Mouse (Mus musculus): ENCODE data around the gene Slc45a2. TPM values are rescaled to one million over a fixed set of nuclear protein-coding genes. Genes with fewer than 3 reads are reported as not detected.

Gene Slc45a2
- polyA plus RNA-seq, 1 experiment from 2014 or later, result 0.05 TPM

DNA sequence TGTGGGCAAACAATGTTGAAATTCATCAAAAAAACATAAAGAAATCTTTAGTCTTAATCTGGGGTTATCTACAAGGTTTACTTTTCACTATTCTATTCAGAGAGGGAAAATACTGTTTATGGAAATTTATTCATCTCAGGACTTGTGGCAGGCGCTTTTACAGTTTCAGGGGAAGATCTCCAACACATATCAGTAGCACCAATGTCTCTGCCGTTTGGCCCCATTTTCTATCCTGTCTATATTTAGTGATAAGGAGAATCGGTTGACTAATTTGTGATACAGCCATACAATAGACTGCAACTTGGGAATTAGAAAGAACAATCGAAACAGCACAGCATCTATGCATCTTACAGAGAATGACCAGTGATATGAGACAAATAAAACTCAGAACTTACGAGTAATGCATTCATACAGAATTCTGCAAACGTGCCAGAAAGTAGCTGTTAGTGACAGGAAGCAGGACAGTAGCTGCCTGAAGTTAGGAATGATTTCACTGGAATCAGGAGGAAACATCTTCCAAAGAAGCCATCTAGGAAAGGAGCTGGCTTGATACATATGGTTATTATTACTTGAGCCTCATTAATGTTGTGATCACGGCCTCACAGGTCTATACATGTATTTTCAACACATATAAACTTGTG is 54.0 kb downstream of the Slc45a2 start:
- Histone ChIP-seq H3K4me3 (ENCODE audit: low read length) (no peak overlapping the region), H3K4me1 (ENCODE audit: insufficient read depth, low read length) (no peaks in the 10 kb centered on the region), H3K27ac (ENCODE audit: low read length) (no peak overlapping the region), H3K4me2 (replicated peaks; ENCODE audit: low read depth, low read length) (no peak overlapping the region), H3K9ac (replicated peaks; ENCODE audit: low read length) (no peak overlapping the region), H3K36me3 (ENCODE audit: insufficient read depth, low read length) (no peaks in the 10 kb centered on the region), H3K27me3 (ENCODE audit: insufficient read depth, low read length) (no peaks in the 10 kb centered on the region), H3K9me3 (ENCODE audit: low read length) (no peaks in the 10 kb centered on the region)
- ATAC-seq (ENCODE audit: low FRiP score, low TSS enrichment), result no peak
- 79% methylated on average over 7 of the region's 7 CpGs for WGBS

- Histone ChIP-seq H3K9ac (replicated peaks; ENCODE audit: low read length) (no peak overlapping the region), H3K4me2 (replicated peaks; ENCODE audit: low read depth, low read length) (no peak overlapping the region), H3K27me3 (ENCODE audit: insufficient read depth, low read length) (no peaks in the 10 kb centered on the region), H3K27ac (ENCODE audit: low read length) (peak overlapping the region; percentile 35), H3K36me3 (ENCODE audit: insufficient read depth, low read length) (no peaks in the 10 kb centered on the region), H3K4me3 (ENCODE audit: low read length) (no peak overlapping the region), H3K4me1 (ENCODE audit: insufficient read depth, low read length) (peaks cover 30% of the 10 kb centered on the region), H3K9me3 (ENCODE audit: low read length) (no peaks in the 10 kb centered on the region)
- 86% methylated on average over 1 of the region's 1 CpGs for WGBS
- ATAC-seq (ENCODE audit: low FRiP score, low TSS enrichment), result no peak
These were observed 62.4 kb downstream of the Slc45a2 start for GRCm38 (mm10) chr15:11062903-11063302.

DNA sequence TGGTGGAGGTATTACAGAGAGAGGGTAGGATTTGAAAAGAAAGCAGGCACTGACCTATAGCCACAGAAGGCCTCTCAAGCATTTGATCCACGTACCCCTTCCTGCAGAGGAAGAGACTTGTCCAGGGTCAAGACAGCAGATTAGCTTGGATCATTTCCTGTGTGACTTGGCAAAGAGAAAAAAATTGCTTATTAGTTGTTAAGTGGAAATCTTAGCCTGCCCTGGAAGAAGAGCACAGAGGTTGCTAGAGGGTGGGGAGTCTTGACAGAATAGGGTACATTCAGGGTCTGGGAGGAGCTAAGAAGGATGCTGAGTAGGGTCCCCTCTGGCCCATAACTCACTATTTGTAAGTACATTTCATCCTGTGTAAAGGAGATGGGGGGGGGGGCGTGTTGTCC is 63.6 kb downstream of the Slc45a2 start:
- 4% methylated on average over 2 of the region's 2 CpGs for WGBS
- Histone ChIP-seq H3K4me2 (replicated peaks; ENCODE audit: low read depth, low read length) (peak overlapping the region; percentile 77), H3K27ac (ENCODE audit: low read length) (peak overlapping the region; percentile 97), H3K27me3 (ENCODE audit: insufficient read depth, low read length) (no peaks in the 10 kb centered on the region), H3K9me3 (ENCODE audit: low read length) (no peaks in the 10 kb centered on the region), H3K4me1 (ENCODE audit: insufficient read depth, low read length) (peaks cover 30% of the 10 kb centered on the region), H3K9ac (replicated peaks; ENCODE audit: low read length) (no peak overlapping the region; the same call in 1 of the 2 replicates), H3K4me3 (ENCODE audit: low read length) (peak overlapping the region; percentile 52; the same call in 1 of the 2 replicates), H3K36me3 (ENCODE audit: insufficient read depth, low read length) (no peaks in the 10 kb centered on the region)
- ATAC-seq (ENCODE audit: low FRiP score, low TSS enrichment), result peak; percentile 7; the same call in 1 of the 2 replicates

DNA sequence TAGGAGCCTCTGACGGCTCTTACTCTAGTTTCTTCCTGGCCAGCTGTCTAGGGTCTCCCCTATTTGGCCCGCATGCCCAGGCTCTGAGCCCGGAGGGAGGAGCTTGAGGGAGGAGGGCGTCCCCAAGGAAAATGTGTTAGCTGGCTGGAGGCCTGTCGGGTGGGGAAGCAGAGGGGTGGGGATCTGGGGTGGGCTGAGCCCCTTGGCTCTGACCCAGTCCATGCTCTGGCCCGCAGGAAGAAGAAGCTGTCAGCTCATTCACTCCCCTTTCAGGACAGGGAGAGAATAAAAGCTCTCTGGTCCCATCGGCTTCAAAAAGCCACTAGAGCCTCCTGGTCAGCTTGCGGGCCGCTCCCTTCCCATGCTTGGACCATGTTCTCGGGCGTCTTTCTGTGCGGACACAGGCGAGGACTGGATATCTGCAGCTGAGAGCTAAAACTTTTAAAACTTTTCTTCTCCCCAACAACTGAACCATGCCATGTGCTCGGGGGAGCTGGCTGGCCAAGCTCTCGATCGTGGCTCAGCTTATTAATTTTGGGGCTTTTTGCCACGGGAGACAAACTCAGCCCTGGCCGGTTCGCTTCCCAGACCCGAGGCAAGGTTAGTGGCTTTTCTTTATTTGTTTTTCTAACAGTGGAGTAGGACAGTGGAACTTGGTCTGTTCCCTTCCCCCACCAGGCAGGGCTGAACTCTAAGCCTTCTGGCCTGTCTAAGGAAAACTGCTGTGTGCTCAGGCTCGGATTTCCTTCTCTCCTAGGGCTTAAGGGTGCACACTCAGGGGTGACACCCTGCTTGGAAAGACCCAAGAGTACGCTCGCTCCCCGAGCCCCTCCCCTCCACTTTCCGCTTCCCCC is 64.3 kb downstream of the Slc45a2 start, which contains the start of gene Adamts12:
Gene Adamts12 (plus strand): TSS at position 233 of the 854 bp plus-strand sequence.
- peak; percentile 92 for ATAC-seq (ENCODE audit: low FRiP score, low TSS enrichment)
- WGBS, result 1% methylated on average over 25 of the region's 25 CpGs
- peak within 1 kb of the TSS; percentile 97 for H3K27ac ChIP-seq (ENCODE audit: low read length)

GRCm38 (mm10) chr15:11065528-11066171 is 65.1 kb downstream of the Slc45a2 start:
- H3K4me1 ChIP-seq (ENCODE audit: insufficient read depth, low read length), result peaks cover 30% of the 10 kb centered on the region
- H3K27me3 ChIP-seq (ENCODE audit: insufficient read depth, low read length), result no peaks in the 10 kb centered on the region
- peak overlapping the region; percentile 77 for H3K4me2 ChIP-seq (replicated peaks; ENCODE audit: low read depth, low read length)
- H3K36me3 ChIP-seq (ENCODE audit: insufficient read depth, low read length), result no peaks in the 10 kb centered on the region
- 5% methylated on average over 9 of the region's 9 CpGs for WGBS
- peak overlapping the region; percentile 52 for H3K4me3 ChIP-seq (ENCODE audit: low read length)
- H3K27ac ChIP-seq (ENCODE audit: low read length), result peak overlapping the region; percentile 97
- ATAC-seq (ENCODE audit: low FRiP score, low TSS enrichment), result no peak
- peak overlapping the region; percentile 72 for H3K9ac ChIP-seq (replicated peaks; ENCODE audit: low read length)
- H3K9me3 ChIP-seq (ENCODE audit: low read length), result no peaks in the 10 kb centered on the region

More for the DNA sequence above, 64.3 kb downstream of the Slc45a2 start, which contains the start of gene Adamts12:
- Histone ChIP-seq H3K9me3 (ENCODE audit: low read length) (no peaks in the 10 kb centered on the region), H3K4me1 (ENCODE audit: insufficient read depth, low read length) (peaks cover 30% of the 10 kb centered on the region), H3K4me3 (ENCODE audit: low read length) (peak within 1 kb of the TSS; percentile 52), H3K9ac (replicated peaks; ENCODE audit: low read length) (peak within 1 kb of the TSS; percentile 72), H3K27me3 (ENCODE audit: insufficient read depth, low read length) (no peaks in the 10 kb centered on the region), H3K4me2 (replicated peaks; ENCODE audit: low read depth, low read length) (peak within 1 kb of the TSS; percentile 77), H3K36me3 (ENCODE audit: insufficient read depth, low read length) (no peaks in the 10 kb centered on the region)

DNA sequence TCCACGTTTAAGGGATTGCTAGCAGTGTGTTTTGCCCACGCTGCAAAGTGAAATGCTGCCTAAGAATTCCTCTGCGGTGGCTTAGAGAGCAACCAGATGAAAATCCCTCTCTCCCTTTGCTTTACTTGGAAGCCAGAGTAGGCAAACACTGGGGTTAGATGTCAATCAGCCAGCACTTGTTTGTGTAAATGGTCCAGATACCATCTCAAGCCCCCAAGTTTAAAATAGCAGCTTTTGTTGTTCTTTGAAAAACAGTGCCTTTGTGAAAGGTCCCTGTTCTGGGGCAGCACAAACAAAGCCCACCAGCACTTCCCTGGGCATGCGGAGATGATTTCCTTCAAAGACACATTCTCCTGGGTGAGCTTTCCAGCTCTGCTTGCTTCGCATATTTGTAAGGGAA is 65.8 kb downstream of the Slc45a2 start:
- H3K4me3 ChIP-seq (ENCODE audit: low read length), result peak overlapping the region; percentile 52
- ATAC-seq (ENCODE audit: low FRiP score, low TSS enrichment), result no peak
- no peaks in the 10 kb centered on the region for H3K9me3 ChIP-seq (ENCODE audit: low read length)
- peak overlapping the region; percentile 77 for H3K4me2 ChIP-seq (replicated peaks; ENCODE audit: low read depth, low read length)
- H3K27me3 ChIP-seq (ENCODE audit: insufficient read depth, low read length), result no peaks in the 10 kb centered on the region
- peaks cover 30% of the 10 kb centered on the region for H3K4me1 ChIP-seq (ENCODE audit: insufficient read depth, low read length)
- peak overlapping the region; percentile 72; the same call in 1 of the 2 replicates for H3K9ac ChIP-seq (replicated peaks; ENCODE audit: low read length)
- peak overlapping the region; percentile 97 for H3K27ac ChIP-seq (ENCODE audit: low read length)
- 15% methylated on average over 5 of the region's 5 CpGs for WGBS
- H3K36me3 ChIP-seq (ENCODE audit: insufficient read depth, low read length), result no peaks in the 10 kb centered on the region

DNA sequence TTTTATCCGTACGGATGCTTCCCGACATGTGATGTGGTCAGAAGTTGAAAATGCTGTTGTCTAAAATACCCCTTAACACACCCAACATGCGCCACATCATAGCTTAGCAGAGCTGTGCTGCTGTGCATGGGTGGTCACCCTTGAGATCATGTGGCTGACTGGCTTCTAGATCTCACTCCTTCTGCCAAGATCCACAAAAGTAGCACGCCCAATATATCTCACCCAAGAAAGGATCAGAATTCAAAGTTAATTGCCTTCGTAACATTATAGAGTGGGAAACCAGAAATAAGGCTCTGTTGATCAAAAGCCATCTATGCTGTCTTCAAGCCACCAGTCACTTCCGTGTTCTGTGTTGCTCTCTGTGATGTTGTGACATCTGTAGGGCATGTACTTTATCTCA is 67.4 kb downstream of the Slc45a2 start:
- Histone ChIP-seq H3K9ac (replicated peaks; ENCODE audit: low read length) (no peak overlapping the region), H3K4me3 (ENCODE audit: low read length) (no peak overlapping the region), H3K9me3 (ENCODE audit: low read length) (no peaks in the 10 kb centered on the region), H3K4me1 (ENCODE audit: insufficient read depth, low read length) (peaks cover 30% of the 10 kb centered on the region), H3K27ac (ENCODE audit: low read length) (no peak overlapping the region), H3K27me3 (ENCODE audit: insufficient read depth, low read length) (no peaks in the 10 kb centered on the region), H3K36me3 (ENCODE audit: insufficient read depth, low read length) (no peaks in the 10 kb centered on the region), H3K4me2 (replicated peaks; ENCODE audit: low read depth, low read length) (no peak overlapping the region)
- ATAC-seq (ENCODE audit: low FRiP score, low TSS enrichment), result no peak
- WGBS, result 47% methylated on average over 7 of the region's 7 CpGs

- no peak for ATAC-seq (ENCODE audit: low FRiP score, low TSS enrichment)
- no peak overlapping the region for H3K4me3 ChIP-seq (ENCODE audit: low read length)
- 87% methylated on average over 3 of the region's 3 CpGs for WGBS
- no peak overlapping the region for H3K9ac ChIP-seq (replicated peaks; ENCODE audit: low read length)
- no peaks in the 10 kb centered on the region for H3K9me3 ChIP-seq (ENCODE audit: low read length)
- no peak overlapping the region for H3K27ac ChIP-seq (ENCODE audit: low read length)
- H3K4me1 ChIP-seq (ENCODE audit: insufficient read depth, low read length), result no peaks in the 10 kb centered on the region
- no peaks in the 10 kb centered on the region for H3K27me3 ChIP-seq (ENCODE audit: insufficient read depth, low read length)
- no peaks in the 10 kb centered on the region for H3K36me3 ChIP-seq (ENCODE audit: insufficient read depth, low read length)
- H3K4me2 ChIP-seq (replicated peaks; ENCODE audit: low read depth, low read length), result no peak overlapping the region
These were observed 75.3 kb downstream of the Slc45a2 start for GRCm38 (mm10) chr15:11075726-11076361.
